Mouse (Mus musculus) lung, postnatal 0 days (tissue): ENCODE data around the gene Myh8.

Experiments
- CTCF ChIP-seq: IDR thresholded peaks from 2 replicates; pipeline ENCODE4 v1.5.1; 2016; ENCODE audit warnings: antibody characterized with exemption, mild to moderate bottlenecking
- EP300 ChIP-seq: IDR thresholded peaks from 2 replicates; pipeline ENCODE4 v1.6.1; 2016; ENCODE audit warnings: antibody characterized with exemption, mild to moderate bottlenecking, control low read depth

- TF ChIP-seq CTCF (no peak), EP300 (no peak)
Measured at GRCm38 (mm10) chr11:67260956-67261355, 16.0 kb upstream of the Myh8 start.
